Mouse (Mus musculus) cerebellum, adult 2 months (tissue): ENCODE data around the gene Fanca.

ENCODE experiments used
- CTCF ChIP-seq: fragments of 200-500 bp; IDR thresholded peaks from 2 replicates; pipeline ENCODE4 v1.5.1; 2011; ENCODE audit warnings: low read depth, mild to moderate bottlenecking, control low read depth, low read length, moderate library complexity, borderline replicate concordance; ENCODE audit not compliant: insufficient read depth
- POLR2A ChIP-seq: fragments of 200-500 bp; IDR thresholded peaks from 2 replicates; pipeline ENCODE4 v1.6.1; 2011; ENCODE audit warnings: low read length, control low read depth, borderline replicate concordance; ENCODE audit not compliant: insufficient read depth

DNA sequence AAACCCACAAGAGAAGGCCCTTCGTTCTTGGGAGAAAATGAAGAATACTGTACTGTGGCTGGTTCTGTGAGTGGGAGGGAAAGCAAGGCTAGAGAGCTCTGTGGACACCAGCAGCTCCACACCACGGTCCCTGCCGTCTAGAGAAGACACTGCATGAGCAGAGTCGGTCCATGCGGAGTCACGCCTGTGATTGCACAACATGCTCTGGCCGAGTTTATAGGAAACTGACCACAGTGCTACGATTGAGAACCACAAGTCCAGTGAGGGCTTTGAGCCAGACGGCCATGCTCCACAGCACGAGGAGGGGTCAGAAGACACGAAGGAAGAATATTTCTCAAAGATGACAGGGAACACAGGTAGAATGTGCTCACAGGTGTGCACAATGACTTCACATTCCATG, 20.1 kb downstream of the Fanca start:
- TF ChIP-seq POLR2A (no peak), CTCF (no peak)
